ENCODE assay signal across 27 mouse cellular contexts in the genomic region with DNA sequence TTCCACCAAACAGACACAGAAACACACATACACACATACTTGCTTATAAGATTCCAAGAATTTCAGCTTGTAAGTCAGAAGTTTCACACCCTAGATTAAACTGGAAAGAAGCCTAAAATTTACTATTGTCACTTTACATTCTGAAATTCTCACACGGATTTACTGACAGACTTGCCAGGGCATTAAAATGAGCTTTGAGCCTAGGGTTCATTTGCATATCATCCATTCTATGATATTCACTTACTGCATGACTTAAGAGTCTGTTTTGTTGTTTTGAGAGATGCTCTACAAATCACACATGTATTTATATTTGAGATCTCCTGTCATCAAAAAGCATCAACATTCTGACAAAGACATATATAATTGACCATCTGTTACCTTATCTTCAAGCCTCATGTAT.
DNase-seq lines count a peak whose midpoint lies in the region; ATAC-seq and TF ChIP-seq lines count a peak whose summit lies in the region.
"Had no signal": no experiment of that assay in that cellular context is flagged by ENCODE, and none has a peak within 500 bp of the region (broad histone marks: within the 10 kb centered on the region; RNA-seq: fewer than 3 reads in every experiment).

No protein-coding gene starts in this region.

- H3K4me1 ChIP-seq in forebrain, embryonic 15.5 days: no peaks in the 10 kb centered on the region
- peaks cover 4% of the 10 kb centered on the region; the same call in 1 of the 2 replicates for H3K4me1 ChIP-seq in forebrain, embryonic 12.5 days
- no peaks in the 10 kb centered on the region; the same call in 1 of the 2 replicates for H3K4me1 ChIP-seq in forebrain, embryonic 16.5 days (replicated peaks; ENCODE audit: control insufficient read depth, insufficient read depth, low read length)
- H3K4me1 ChIP-seq: embryonic facial prominence, embryonic 10.5 days; embryonic facial prominence, embryonic 13.5 days; heart, embryonic 10.5 days; heart, embryonic 13.5 days; hindbrain, embryonic 12.5 days; hindbrain, embryonic 15.5 days had no signal

- H3K27me3 ChIP-seq in forebrain, embryonic 15.5 days: no peaks in the 10 kb centered on the region
- H3K27me3 ChIP-seq in forebrain, embryonic 12.5 days: no peaks in the 10 kb centered on the region
- no peaks in the 10 kb centered on the region for H3K27me3 ChIP-seq in forebrain, embryonic 16.5 days (replicated peaks; ENCODE audit: control insufficient read depth, insufficient read depth, low read length)
- H3K27me3 ChIP-seq: embryonic facial prominence, embryonic 13.5 days; heart, embryonic 13.5 days; hindbrain, embryonic 12.5 days; hindbrain, embryonic 15.5 days had no signal

- WGBS in forebrain, embryonic 15.5 days: 32% methylated on average over 1 of the region's 1 CpGs
- WGBS in forebrain, embryonic 12.5 days: 64% methylated on average over 1 of the region's 1 CpGs
- 30% methylated on average over 1 of the region's 1 CpGs for WGBS in forebrain, embryonic 16.5 days

- no peaks in the 10 kb centered on the region for H3K9me3 ChIP-seq in forebrain, embryonic 15.5 days
- H3K9me3 ChIP-seq in forebrain, embryonic 12.5 days: no peaks in the 10 kb centered on the region
- H3K9me3 ChIP-seq in forebrain, embryonic 16.5 days (ENCODE audit: control insufficient read depth, low read length): no peaks in the 10 kb centered on the region
- H3K9me3 ChIP-seq: embryonic facial prominence, embryonic 10.5 days; embryonic facial prominence, embryonic 13.5 days; heart, embryonic 10.5 days; heart, embryonic 13.5 days; hindbrain, embryonic 12.5 days; hindbrain, embryonic 15.5 days had no signal

- intact Hi-C loops in heart, postnatal 36 days (cut with DNase I): no loop called here

- no peak for TF ChIP-seq POLR2A in brain, embryonic 14.5 days (IDR thresholded peaks at IDR 0.05; ENCODE audit: borderline replicate concordance, extremely low read depth, insufficient read depth, insufficient read length, poor library complexity, severe bottlenecking)

- no peak overlapping the region for H3K9ac ChIP-seq in forebrain, embryonic 15.5 days (replicated peaks)
- no peak overlapping the region for H3K9ac ChIP-seq in forebrain, embryonic 12.5 days
- no peak overlapping the region for H3K9ac ChIP-seq in forebrain, embryonic 16.5 days (replicated peaks; ENCODE audit: low read depth, low read length)
- H3K9ac ChIP-seq: embryonic facial prominence, embryonic 13.5 days; heart, embryonic 13.5 days; hindbrain, embryonic 12.5 days; hindbrain, embryonic 15.5 days had no signal

- no peaks in the 10 kb centered on the region for H3K36me3 ChIP-seq in forebrain, embryonic 15.5 days
- no peaks in the 10 kb centered on the region for H3K36me3 ChIP-seq in forebrain, embryonic 12.5 days (replicated peaks)
- no peaks in the 10 kb centered on the region for H3K36me3 ChIP-seq in forebrain, embryonic 16.5 days (ENCODE audit: control insufficient read depth, insufficient read depth)
- H3K36me3 ChIP-seq: embryonic facial prominence, embryonic 10.5 days; embryonic facial prominence, embryonic 13.5 days; heart, embryonic 10.5 days; heart, embryonic 13.5 days; hindbrain, embryonic 12.5 days; hindbrain, embryonic 15.5 days had no signal

- peak; percentile 75 for DNase-seq in brain, embryonic 14.5 days (ENCODE audit: low read depth)
- DNase-seq in heart, postnatal 36 days: no peak
- DNase-seq: adrenal gland, adult 2 months; adrenal gland, postnatal 14 days; cerebellum, adult 11 months; cerebellum, adult 2 months; cerebellum, postnatal 10 days; cerebellum, postnatal 36 days; embryo, embryonic 11 days; gastrocnemius, postnatal 10 days; gastrocnemius, postnatal 36 days; heart, adult 2 months; heart, postnatal 14 days; kidney, adult 2 months had no signal

- peak; percentile 74; the same call in 1 of the 2 replicates for ATAC-seq in forebrain, embryonic 15.5 days (replicated peaks)
- ATAC-seq in forebrain, embryonic 12.5 days (ENCODE audit: low FRiP score): no peak
- peak; percentile 87 for ATAC-seq in forebrain, embryonic 16.5 days
- ATAC-seq in megakaryocyte-erythroid progenitor cell, adult 5-6 weeks (replicated peaks; ENCODE audit: low FRiP score, low TSS enrichment, poor library complexity, severe bottlenecking): no peak
- ATAC-seq: CD4-positive, CD25-positive, alpha-beta regulatory T cell, adult 4 months; intestine, postnatal 0 days had no signal

- H3K27ac ChIP-seq in forebrain, embryonic 15.5 days (replicated peaks): peak overlapping the region; percentile 46; the same call in 1 of the 2 replicates
- H3K27ac ChIP-seq in forebrain, embryonic 12.5 days: no peak overlapping the region
- no peak overlapping the region for H3K27ac ChIP-seq in forebrain, embryonic 16.5 days (ENCODE audit: low read length)
- H3K27ac ChIP-seq: embryonic facial prominence, embryonic 10.5 days; embryonic facial prominence, embryonic 13.5 days; heart, adult 2 months; heart, embryonic 10.5 days; heart, embryonic 13.5 days; hindbrain, embryonic 12.5 days; hindbrain, embryonic 15.5 days had no signal

- no peak overlapping the region for H3K4me2 ChIP-seq in forebrain, embryonic 15.5 days (replicated peaks)
- H3K4me2 ChIP-seq in forebrain, embryonic 12.5 days: no peak overlapping the region
- H3K4me2 ChIP-seq in forebrain, embryonic 16.5 days (ENCODE audit: low read length): no peak overlapping the region
- H3K4me2 ChIP-seq: embryonic facial prominence, embryonic 13.5 days; heart, embryonic 13.5 days; hindbrain, embryonic 12.5 days; hindbrain, embryonic 15.5 days had no signal

- TF ChIP-seq CTCF in brain, embryonic 14.5 days (IDR thresholded peaks at IDR 0.05; ENCODE audit: borderline replicate concordance, extremely low read depth, insufficient read depth, insufficient read length): no peak

- no peak overlapping the region for H3K4me3 ChIP-seq in forebrain, embryonic 15.5 days
- H3K4me3 ChIP-seq in forebrain, embryonic 12.5 days (replicated peaks): no peak overlapping the region
- H3K4me3 ChIP-seq in forebrain, embryonic 16.5 days (replicated peaks; ENCODE audit: low read length): no peak overlapping the region
- H3K4me3 ChIP-seq: embryonic facial prominence, embryonic 10.5 days; embryonic facial prominence, embryonic 13.5 days; erythroblast, embryonic 14.5 days; heart, adult 2 months; heart, embryonic 10.5 days; heart, embryonic 13.5 days; hindbrain, embryonic 12.5 days; hindbrain, embryonic 15.5 days had no signal

Comparison
In these comparisons a context has a peak if more than half of its experiments do, and no peak if none do; other contexts are left out.
1. ATAC-seq: peak in forebrain, embryonic 15.5 days (single experiment) and forebrain, embryonic 16.5 days (single experiment); none in forebrain, embryonic 12.5 days (single experiment) and megakaryocyte-erythroid progenitor cell, adult 5-6 weeks (single experiment).